Mouse (Mus musculus) heart, embryonic 14.5 days (tissue): Measurements from ENCODE around the gene Dmbx1. TPM values are rescaled to one million over a fixed set of nuclear protein-coding genes. Genes with fewer than 3 reads are reported as not detected.

Source experiments
- ATAC-seq: fragments of 200-750 bp; cut with Nextera tagmentation; 2 replicates; pipeline ENCODE4 v1.8.0; 2017; ENCODE audit warnings: low read depth, moderate TSS enrichment; ENCODE audit not compliant: insufficient number of reproducible peaks, insufficient read depth, low FRiP score
- H3K27ac ChIP-seq, 2 experiments: fragments of 200-500 bp in 1 of 2; fragments of 300-500 bp in 1 of 2; sonication (generic) in 1 of 2; replicated peaks in 1 of 2; 2 replicates each; pipeline ENCODE4 v1.5.1; 2012 to 2014; ENCODE audit warnings: low read depth in 2 of 2, low read length in 2 of 2, control low read depth in 1 of 2, mild to moderate bottlenecking in 1 of 2, mixed read lengths in 1 of 2; ENCODE audit not compliant: control insufficient read depth in 1 of 2, insufficient read depth in 1 of 2
- H3K27me3 ChIP-seq: fragments of 300-500 bp; sonication (generic); 2 replicates; pipeline ENCODE4 v1.6.1; 2014; ENCODE audit warnings: mild to moderate bottlenecking, low read length, control low read depth; ENCODE audit not compliant: control insufficient read depth, insufficient read depth
- H3K36me3 ChIP-seq: fragments of 300-500 bp; sonication (generic); 2 replicates; pipeline ENCODE4 v1.6.1; 2014; ENCODE audit warnings: mild to moderate bottlenecking, control low read depth, low read length, mixed read lengths; ENCODE audit not compliant: control insufficient read depth, insufficient read depth
- H3K4me1 ChIP-seq, 2 experiments: fragments of 200-500 bp in 1 of 2; fragments of 300-500 bp in 1 of 2; sonication (generic) in 1 of 2; 2 replicates each; pipeline ENCODE4 v1.6.1; 2012 to 2014; ENCODE audit warnings: low read length in 2 of 2, control low read depth in 1 of 2, mixed read lengths in 1 of 2; ENCODE audit not compliant: control insufficient read depth in 2 of 2, insufficient read depth in 2 of 2
- H3K4me2 ChIP-seq: fragments of 300-500 bp; sonication (generic); 2 replicates; pipeline ENCODE4 v1.6.1; 2014; ENCODE audit warnings: mild to moderate bottlenecking, low read length
- H3K4me3 ChIP-seq, 2 experiments: fragments of 200-500 bp in 1 of 2; fragments of 300-500 bp in 1 of 2; sonication (generic) in 1 of 2; 2 replicates each; pipeline ENCODE4 v1.5.1; 2012 to 2014; ENCODE audit warnings: low read length in 2 of 2, mild to moderate bottlenecking in 2 of 2, control low read depth in 1 of 2, low read depth in 1 of 2, moderate library complexity in 1 of 2; ENCODE audit not compliant: control insufficient read depth in 1 of 2, insufficient read depth in 1 of 2
- H3K9ac ChIP-seq: fragments of 300-500 bp; sonication (generic); 2 replicates; pipeline ENCODE4 v1.6.1; 2014; ENCODE audit warnings: mild to moderate bottlenecking, low read length
- H3K9me3 ChIP-seq: fragments of 300-500 bp; sonication (generic); 2 replicates; pipeline ENCODE4 v1.6.1; 2016; ENCODE audit warnings: low read length, control low read depth; ENCODE audit not compliant: control insufficient read depth
- WGBS: fragments of 180-500 bp; shearing (Covaris S2); extraction: QIAGEN DNeasy Blood & Tissue Kit; methylation state at CpG from one replicate; pipeline ENCODE4 v1.1.7; 2014; 5-methylcytosine and 5-hydroxymethylcytosine counted together
- polyA plus RNA-seq: library from polyadenylated mRNA; unstranded; fragments of >200 nt; fragmentation: Nextera tagmentation; extraction: Ambion mirVana; gene quantifications from 2 replicates; pipeline ENCODE4 v1.2.1, GENCODE M21; 2014

Gene Dmbx1
- polyA plus RNA-seq, 1 experiment from 2014 or later = not detected

GRCm38 (mm10) chr4:115959546-115959945 is 19.8 kb upstream of the Dmbx1 start:
- no peak for ATAC-seq
- no peak overlapping the region for H3K4me3 ChIP-seq
- H3K4me2 ChIP-seq = no peak overlapping the region
- no peak overlapping the region for H3K9ac ChIP-seq
- H3K27ac ChIP-seq = no peak overlapping the region
- H3K9me3 ChIP-seq = no peaks in the 10 kb centered on the region
- peaks cover 3 to 4% of the 10 kb centered on the region in 2 experiments; a peak in 3 of 4 replicates for H3K4me1 ChIP-seq
- H3K36me3 ChIP-seq = no peaks in the 10 kb centered on the region
- peaks cover 91% of the 10 kb centered on the region for H3K27me3 ChIP-seq

GRCm38 (mm10) chr4:115955494-115955775 is 15.7 kb upstream of the Dmbx1 start:
- no peak for ATAC-seq
- Histone ChIP-seq H3K4me1 (no peaks in the 10 kb centered on the region), H3K4me2 (no peak overlapping the region), H3K4me3 (no peak overlapping the region), H3K27ac (no peak overlapping the region), H3K36me3 (no peaks in the 10 kb centered on the region), H3K27me3 (peaks cover 90% of the 10 kb centered on the region), H3K9me3 (no peaks in the 10 kb centered on the region), H3K9ac (no peak overlapping the region)
- 4% methylated on average over 3 of the region's 3 CpGs for WGBS

- H3K4me2 ChIP-seq = no peak overlapping the region
- no peak overlapping the region for H3K4me3 ChIP-seq
- H3K27ac ChIP-seq = no peak overlapping the region
- ATAC-seq = no peak
- H3K36me3 ChIP-seq = no peaks in the 10 kb centered on the region
- no peaks in the 10 kb centered on the region for H3K9me3 ChIP-seq
- H3K27me3 ChIP-seq = peaks cover 92% of the 10 kb centered on the region
- H3K9ac ChIP-seq = no peak overlapping the region
- 1% methylated on average over 19 of the region's 19 CpGs for WGBS
- no peaks in the 10 kb centered on the region for H3K4me1 ChIP-seq
Measured at GRCm38 (mm10) chr4:115954656-115955493, 15.1 kb upstream of the Dmbx1 start.

GRCm38 (mm10) chr4:115953559-115953958 is 13.8 kb upstream of the Dmbx1 start:
- H3K4me1 ChIP-seq = no peaks in the 10 kb centered on the region
- no peak for ATAC-seq
- 60% methylated on average over 5 of the region's 5 CpGs for WGBS

GRCm38 (mm10) chr4:115952758-115953157 is 13.0 kb upstream of the Dmbx1 start:
- Histone ChIP-seq H3K36me3 (no peaks in the 10 kb centered on the region), H3K27ac (no peak overlapping the region), H3K4me3 (no peak overlapping the region), H3K4me1 (no peaks in the 10 kb centered on the region), H3K4me2 (no peak overlapping the region), H3K9ac (no peak overlapping the region), H3K9me3 (no peaks in the 10 kb centered on the region), H3K27me3 (peaks cover 99% of the 10 kb centered on the region)
- no peak for ATAC-seq
- 15% methylated on average over 6 of the region's 6 CpGs for WGBS

More at GRCm38 (mm10) chr4:115953559-115953958, 13.8 kb upstream of the Dmbx1 start:
- Histone ChIP-seq H3K9me3 (no peaks in the 10 kb centered on the region), H3K4me2 (no peak overlapping the region), H3K4me3 (no peak overlapping the region), H3K9ac (no peak overlapping the region), H3K27me3 (peaks cover 99% of the 10 kb centered on the region), H3K27ac (no peak overlapping the region), H3K36me3 (no peaks in the 10 kb centered on the region)

- Histone ChIP-seq H3K36me3 (no peaks in the 10 kb centered on the region), H3K9me3 (no peaks in the 10 kb centered on the region), H3K4me2 (peak overlapping the region; percentile 25; the same call in 1 of the 2 replicates), H3K27ac (no peak overlapping the region), H3K9ac (no peak overlapping the region), H3K4me3 (peak overlapping the region in 1 of 2 experiments; percentile 3; a peak in 1 of 4 replicates), H3K4me1 (peaks cover 0 to 8% of the 10 kb centered on the region in 2 experiments; a peak in 3 of 4 replicates), H3K27me3 (peaks cover 91% of the 10 kb centered on the region)
- ATAC-seq = peak; percentile 23; the same call in 1 of the 2 replicates
- WGBS = under 1% methylated on average over 36 of the region's 41 CpGs
Measured at GRCm38 (mm10) chr4:115943669-115944314, 4.1 kb upstream of the Dmbx1 start.

GRCm38 (mm10) chr4:115941242-115941820 is 1.6 kb upstream of the Dmbx1 start:
- Histone ChIP-seq H3K4me3 (no peak overlapping the region), H3K27ac (no peak overlapping the region), H3K9me3 (no peaks in the 10 kb centered on the region), H3K36me3 (no peaks in the 10 kb centered on the region), H3K4me1 (peaks cover 0 to 15% of the 10 kb centered on the region in 2 experiments; a peak in 3 of 4 replicates), H3K9ac (no peak overlapping the region), H3K4me2 (no peak overlapping the region), H3K27me3 (peaks cover 99% of the 10 kb centered on the region)
- 6% methylated on average over 9 of the region's 9 CpGs for WGBS
- ATAC-seq = no peak
